Mouse (Mus musculus): ENCODE measurements around the gene Map3k21. TPM values are rescaled to one million over a fixed set of nuclear protein-coding genes. Genes with fewer than 3 reads are reported as not detected.
A peak's percentile ranks its signal among the peaks of the same experiment; 100 is the strongest.

The Map3k21 gene
- polyA plus RNA-seq, 1 experiment from 2014 or later = 4.4 TPM

GRCm38 (mm10) chr8:125909661-125910364, 437 bp upstream of the Map3k21 start:
- no peak for TF ChIP-seq CTCF (IDR thresholded peaks at IDR 0.05; ENCODE audit: low read depth)
- Histone ChIP-seq H3K27ac (peak overlapping the region; percentile 54), H3K9ac (ENCODE audit: low read depth, low read length) (peak overlapping the region; percentile 41; the same call in 1 of the 2 replicates), H3K27me3 (ENCODE audit: insufficient read depth, low read length) (peaks cover 19% of the 10 kb centered on the region), H3K9me3 (replicated peaks; ENCODE audit: low read length) (no peaks in the 10 kb centered on the region), H3K4me2 (ENCODE audit: low read length) (peak overlapping the region; percentile 95), H3K36me3 (ENCODE audit: insufficient read depth, low read length) (no peaks in the 10 kb centered on the region), H3K4me1 (replicated peaks; ENCODE audit: insufficient read depth, low read length) (no peaks in the 10 kb centered on the region), H3K4me3 (replicated peaks; ENCODE audit: low read depth, low read length) (peak overlapping the region; percentile 62)
- DNase-seq (ENCODE audit: low spot score) (peak; percentile 75), ATAC-seq (replicated peaks; ENCODE audit: low FRiP score, low read depth) (peak; percentile 95)
- WGBS = 3% methylated on average over 30 of the region's 30 CpGs

GRCm38 (mm10) chr8:125911229-125911580, 955 bp downstream of the Map3k21 start:
- no peaks in the 10 kb centered on the region for H3K9me3 ChIP-seq (replicated peaks; ENCODE audit: low read length)
- H3K4me3 ChIP-seq (replicated peaks; ENCODE audit: low read depth, low read length) = peak overlapping the region; percentile 62
- peak overlapping the region; percentile 54 for H3K27ac ChIP-seq
- peak overlapping the region; percentile 95 for H3K4me2 ChIP-seq (ENCODE audit: low read length)
- H3K4me1 ChIP-seq (replicated peaks; ENCODE audit: insufficient read depth, low read length) = no peaks in the 10 kb centered on the region
- peaks cover 19% of the 10 kb centered on the region for H3K27me3 ChIP-seq (ENCODE audit: insufficient read depth, low read length)
- WGBS = 1% methylated on average over 31 of the region's 31 CpGs
- DNase-seq (ENCODE audit: low spot score) (no peak), ATAC-seq (replicated peaks; ENCODE audit: low FRiP score, low read depth) (no peak)
- no peak for TF ChIP-seq CTCF (IDR thresholded peaks at IDR 0.05; ENCODE audit: low read depth)
- H3K9ac ChIP-seq (ENCODE audit: low read depth, low read length) = peak overlapping the region; percentile 74
- H3K36me3 ChIP-seq (ENCODE audit: insufficient read depth, low read length) = no peaks in the 10 kb centered on the region

GRCm38 (mm10) chr8:125913206-125913605, 3.0 kb downstream of the Map3k21 start:
- Histone ChIP-seq H3K9ac (ENCODE audit: low read depth, low read length) (no peak overlapping the region), H3K36me3 (ENCODE audit: insufficient read depth, low read length) (no peaks in the 10 kb centered on the region), H3K27ac (0 out of 2 replicates have a peak overlapping the region, but pooled peaks have one; percentile 16), H3K4me1 (replicated peaks; ENCODE audit: insufficient read depth, low read length) (0 out of 2 replicates have a peak, but pooled peaks cover 3% of the 10 kb centered on the region), H3K9me3 (replicated peaks; ENCODE audit: low read length) (no peaks in the 10 kb centered on the region), H3K4me3 (replicated peaks; ENCODE audit: low read depth, low read length) (no peak overlapping the region), H3K27me3 (ENCODE audit: insufficient read depth, low read length) (peaks cover 19% of the 10 kb centered on the region), H3K4me2 (ENCODE audit: low read length) (peak overlapping the region; percentile 95)
- TF ChIP-seq CTCF (IDR thresholded peaks at IDR 0.05; ENCODE audit: low read depth) = no peak
- no peak for DNase-seq (ENCODE audit: low spot score)
- WGBS = 77% methylated on average over 4 of the region's 4 CpGs
- no peak for ATAC-seq (replicated peaks; ENCODE audit: low FRiP score, low read depth)

- H3K4me2 ChIP-seq (ENCODE audit: low read length) = peak overlapping the region; percentile 95; the same call in 1 of the 2 replicates
Observed at GRCm38 (mm10) chr8:125914386-125914785, 4.1 kb downstream of the Map3k21 start.

GRCm38 (mm10) chr8:125917013-125917412, 6.8 kb downstream of the Map3k21 start:
- Histone ChIP-seq H3K9ac (ENCODE audit: low read depth, low read length) (no peak overlapping the region), H3K4me3 (replicated peaks; ENCODE audit: low read depth, low read length) (no peak overlapping the region), H3K4me1 (replicated peaks; ENCODE audit: insufficient read depth, low read length) (0 out of 2 replicates have a peak, but pooled peaks cover 13% of the 10 kb centered on the region), H3K27ac (no peak overlapping the region; the same call in 1 of the 2 replicates), H3K36me3 (ENCODE audit: insufficient read depth, low read length) (no peaks in the 10 kb centered on the region), H3K9me3 (replicated peaks; ENCODE audit: low read length) (no peaks in the 10 kb centered on the region), H3K4me2 (ENCODE audit: low read length) (no peak overlapping the region), H3K27me3 (ENCODE audit: insufficient read depth, low read length) (no peaks in the 10 kb centered on the region)
- DNase-seq (ENCODE audit: low spot score) (no peak), ATAC-seq (replicated peaks; ENCODE audit: low FRiP score, low read depth) (no peak)
- WGBS = 33% methylated on average over 10 of the region's 10 CpGs
- TF ChIP-seq CTCF (IDR thresholded peaks at IDR 0.05; ENCODE audit: low read depth) = no peak

More at GRCm38 (mm10) chr8:125914386-125914785, 4.1 kb downstream of the Map3k21 start:
- Histone ChIP-seq H3K9me3 (replicated peaks; ENCODE audit: low read length) (no peaks in the 10 kb centered on the region), H3K9ac (ENCODE audit: low read depth, low read length) (no peak overlapping the region), H3K36me3 (ENCODE audit: insufficient read depth, low read length) (no peaks in the 10 kb centered on the region), H3K27ac (no peak overlapping the region), H3K4me1 (replicated peaks; ENCODE audit: insufficient read depth, low read length) (0 out of 2 replicates have a peak, but pooled peaks cover 5% of the 10 kb centered on the region), H3K27me3 (ENCODE audit: insufficient read depth, low read length) (peaks cover 14% of the 10 kb centered on the region), H3K4me3 (replicated peaks; ENCODE audit: low read depth, low read length) (no peak overlapping the region)
- ATAC-seq (replicated peaks; ENCODE audit: low FRiP score, low read depth) (no peak), DNase-seq (ENCODE audit: low spot score) (no peak)
- 49% methylated on average over 9 of the region's 9 CpGs for WGBS
- no peak for TF ChIP-seq CTCF (IDR thresholded peaks at IDR 0.05; ENCODE audit: low read depth)

- Histone ChIP-seq H3K4me3 (replicated peaks; ENCODE audit: low read depth, low read length) (no peak overlapping the region), H3K9me3 (replicated peaks; ENCODE audit: low read length) (no peaks in the 10 kb centered on the region), H3K27ac (peak overlapping the region; percentile 81), H3K36me3 (ENCODE audit: insufficient read depth, low read length) (no peaks in the 10 kb centered on the region), H3K27me3 (ENCODE audit: insufficient read depth, low read length) (no peaks in the 10 kb centered on the region), H3K9ac (ENCODE audit: low read depth, low read length) (no peak overlapping the region), H3K4me2 (ENCODE audit: low read length) (no peak overlapping the region), H3K4me1 (replicated peaks; ENCODE audit: insufficient read depth, low read length) (0 out of 2 replicates have a peak, but pooled peaks cover 13% of the 10 kb centered on the region)
- no peak for TF ChIP-seq CTCF (IDR thresholded peaks at IDR 0.05; ENCODE audit: low read depth)
- 30% methylated on average over 2 of the region's 2 CpGs for WGBS
- no peak for ATAC-seq (replicated peaks; ENCODE audit: low FRiP score, low read depth)
- no peak for DNase-seq (ENCODE audit: low spot score)
Observed at GRCm38 (mm10) chr8:125918719-125919118, 8.5 kb downstream of the Map3k21 start.
